Mouse (Mus musculus) brain, adult 10 weeks (tissue): ENCODE data around the gene Ncoa6. TPM values are rescaled to one million over a fixed set of nuclear protein-coding genes. Genes with fewer than 3 reads are reported as not detected.

ENCODE experiments used
- polyA plus RNA-seq: library from polyadenylated mRNA; stranded (reverse); fragments of 350-450 nt; fragmentation: Illumina TruSeq; extraction: RNeasy Lipid Tissue Mini Kit (QIAGEN cat#74804); gene quantifications from one replicate; pipeline ENCODE4 v1.2.3, GENCODE M21; 2015; ENCODE audit warnings: low read depth, low replicate concordance

Ncoa6 gene
- polyA plus RNA-seq, result 28.6 TPM

DNA sequence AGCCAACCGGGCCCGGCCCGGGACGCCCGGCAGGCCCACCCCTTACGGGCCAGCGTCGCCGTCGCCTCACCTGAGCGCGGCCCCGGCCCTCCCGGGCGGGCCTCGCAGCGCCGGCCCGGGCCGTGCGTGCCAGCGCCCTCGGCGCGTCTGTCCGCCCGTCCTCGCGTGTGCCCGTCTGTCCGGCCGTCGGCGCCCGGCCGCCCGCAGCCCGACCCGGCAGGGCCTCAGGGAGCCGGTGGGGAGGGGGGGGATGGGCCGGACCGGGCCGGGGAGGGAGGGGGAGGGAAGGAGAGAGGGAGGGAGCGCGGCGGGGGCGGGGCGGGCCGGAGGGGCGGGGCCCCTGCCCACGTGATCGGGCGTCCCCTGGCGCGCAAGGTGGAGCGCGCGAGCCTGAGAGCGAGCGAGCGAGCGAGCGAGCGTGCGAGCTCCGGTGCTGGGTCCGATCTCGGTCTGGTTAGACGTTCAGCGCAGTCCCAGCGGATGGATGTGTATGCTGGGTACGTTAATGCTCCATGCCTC is at the start of gene Ncoa6:
Ncoa6 (minus strand) TSS at position 325 of the 519 bp plus-strand sequence.

DNA sequence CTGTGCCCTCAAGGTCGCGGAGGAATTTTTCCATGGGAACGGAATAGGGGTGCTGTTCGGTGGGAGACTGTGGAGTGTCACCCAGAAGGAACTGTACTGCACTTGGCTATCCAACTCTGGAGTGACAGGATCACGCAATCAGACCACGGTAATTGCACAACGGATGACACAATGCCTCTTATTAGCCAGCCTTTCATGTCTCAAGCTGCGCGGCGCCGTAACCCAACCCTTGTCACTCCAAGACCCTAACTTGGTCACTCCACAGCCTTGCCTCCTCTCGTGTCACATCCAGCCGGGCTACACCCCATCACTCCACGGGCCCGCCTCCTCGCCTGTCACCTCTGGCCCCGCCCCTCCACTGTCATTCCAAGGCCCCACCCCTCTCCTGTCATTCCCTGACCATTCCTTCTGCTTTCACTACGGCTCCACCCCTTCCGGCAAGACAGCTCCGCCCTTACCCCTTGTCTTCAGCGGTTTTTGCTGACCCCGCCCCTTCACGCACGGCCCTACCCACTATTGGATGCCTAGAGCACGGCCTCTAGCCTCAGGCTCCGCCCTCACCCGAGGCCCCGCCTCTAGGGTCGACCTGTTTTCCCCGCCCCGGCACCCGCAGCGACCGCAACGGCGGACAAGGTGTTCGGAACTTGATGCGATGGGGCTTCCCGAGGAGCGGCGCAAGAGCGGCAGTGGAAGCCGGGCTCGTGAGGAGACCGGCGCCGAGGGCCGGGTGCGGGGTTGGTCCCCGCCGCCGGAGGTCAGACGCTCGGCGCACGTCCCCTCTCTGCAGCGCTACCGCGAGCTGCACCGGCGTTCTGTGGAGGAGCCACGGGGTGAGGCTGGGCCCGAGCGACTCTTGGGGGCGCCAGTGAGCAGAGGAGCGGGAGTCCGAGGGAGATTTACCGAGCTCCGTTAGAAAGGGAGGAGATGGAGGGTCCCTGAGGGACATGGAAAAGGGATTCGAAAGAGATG is 44.0 kb upstream of the Ncoa6 start, which contains the start of the genes Acss2 and Ggt7:
Acss2 (plus strand) TSS at position 494 of the 969 bp plus-strand sequence.
Ggt7 (minus strand) TSS at position 783 of the 969 bp plus-strand sequence.

DNA sequence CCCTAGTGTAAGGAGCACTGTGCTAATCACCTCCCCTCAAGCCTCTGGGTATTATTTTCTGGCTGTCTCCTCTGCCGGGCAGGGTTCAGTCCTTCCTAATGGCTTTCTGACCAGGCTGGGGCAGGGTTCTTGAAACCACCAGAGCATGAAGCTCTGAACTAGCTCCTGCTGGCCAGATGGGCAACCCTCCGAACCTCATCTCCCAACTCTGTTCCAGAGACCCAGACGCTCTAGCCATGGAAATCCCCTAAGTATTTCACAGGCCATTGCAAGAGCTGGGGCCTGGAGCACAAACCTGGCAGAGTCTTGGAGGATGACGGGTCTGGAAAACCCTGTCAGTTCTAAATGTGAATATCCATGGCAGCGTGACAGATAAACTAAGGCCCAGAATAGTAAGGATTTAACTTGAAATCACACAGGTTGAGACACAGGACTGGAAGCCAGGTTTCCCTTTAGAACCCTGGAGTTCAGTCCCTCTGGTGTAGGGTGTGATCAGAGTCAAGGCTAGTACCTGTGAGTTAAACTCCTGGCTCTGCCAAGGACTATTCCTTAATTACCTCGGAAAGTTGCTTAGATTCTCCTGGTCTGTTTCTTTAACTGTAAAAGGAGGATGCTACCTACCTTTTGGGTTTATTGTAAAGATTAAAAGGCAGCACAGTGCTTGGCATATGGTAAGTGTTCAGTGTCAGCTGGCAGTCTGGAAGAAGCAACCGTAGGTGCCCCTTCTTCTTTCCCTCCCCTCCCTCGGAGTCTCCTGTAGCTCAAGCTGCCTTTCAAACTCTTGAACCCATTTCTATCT is 93.2 kb downstream of the Ncoa6 start, which contains the start of gene Trp53inp2:
Trp53inp2 (plus strand) TSS at position 799 of the 799 bp plus-strand sequence.

DNA sequence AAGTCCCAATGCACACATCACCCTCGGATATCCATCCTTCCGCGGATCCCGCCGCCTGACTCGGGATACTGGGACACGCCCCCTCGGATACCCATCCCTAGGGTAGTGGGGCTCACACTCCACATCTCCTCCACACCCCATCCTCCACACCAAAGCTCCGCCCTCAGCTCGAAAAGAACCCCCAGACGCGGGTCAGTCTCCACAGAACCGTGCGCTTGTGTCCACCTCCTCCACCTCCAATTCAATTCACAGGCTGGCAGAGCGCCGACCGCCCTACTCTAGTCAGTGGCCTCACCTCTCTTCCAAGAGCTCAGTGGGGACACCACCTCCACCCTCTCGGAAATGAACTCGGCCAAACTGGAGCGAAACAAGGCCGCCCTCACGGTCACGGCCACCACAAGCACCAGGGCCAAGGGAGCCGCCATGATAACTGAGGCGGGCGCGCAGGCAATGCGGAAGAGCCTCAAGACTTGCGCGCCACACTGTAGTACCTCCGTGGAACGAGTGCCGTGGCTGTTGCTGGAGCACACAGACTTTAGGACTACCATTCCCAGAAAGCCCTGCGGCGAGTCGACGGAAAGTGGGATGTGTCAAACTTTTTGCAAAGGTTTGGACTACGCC is 116.6 kb downstream of the Ncoa6 start, which contains the start of gene Pigu:
Pigu (minus strand) TSS at position 460 of the 621 bp plus-strand sequence.

Other genes with a start within 250 kb of the Ncoa6 start
- 477 TPM for gene Dynlrb1, start 237.4 kb downstream of the Ncoa6 start, polyA plus RNA-seq
- gene Map1lc3a, start 197.6 kb downstream of the Ncoa6 start, polyA plus RNA-seq, result 451 TPM
- 33.6 TPM for gene Pigu, start 116.5 kb downstream of the Ncoa6 start, polyA plus RNA-seq
- gene Trp53inp2, start 92.8 kb downstream of the Ncoa6 start, polyA plus RNA-seq, result 140 TPM
- gene Acss2, start 44.1 kb upstream of the Ncoa6 start, polyA plus RNA-seq, result 55.5 TPM
- gene Ggt7, start 44.3 kb upstream of the Ncoa6 start, polyA plus RNA-seq, result 143 TPM
- 19.7 TPM for gene Gss, start 118.9 kb upstream of the Ncoa6 start, polyA plus RNA-seq
- 5.1 TPM for gene Myh7b, start 137.3 kb upstream of the Ncoa6 start, polyA plus RNA-seq
- gene Trpc4ap, start 218.5 kb upstream of the Ncoa6 start, polyA plus RNA-seq, result 127 TPM